Mouse (Mus musculus): ENCODE results near the gene Btbd7. TPM values are rescaled to one million over a fixed set of nuclear protein-coding genes. Genes with fewer than 3 reads are reported as not detected.
A peak's percentile ranks its signal among the peaks of the same experiment; 100 is the strongest.

Gene Btbd7
- polyA plus RNA-seq, 1 experiment from 2014 or later: 20.6 TPM

DNA sequence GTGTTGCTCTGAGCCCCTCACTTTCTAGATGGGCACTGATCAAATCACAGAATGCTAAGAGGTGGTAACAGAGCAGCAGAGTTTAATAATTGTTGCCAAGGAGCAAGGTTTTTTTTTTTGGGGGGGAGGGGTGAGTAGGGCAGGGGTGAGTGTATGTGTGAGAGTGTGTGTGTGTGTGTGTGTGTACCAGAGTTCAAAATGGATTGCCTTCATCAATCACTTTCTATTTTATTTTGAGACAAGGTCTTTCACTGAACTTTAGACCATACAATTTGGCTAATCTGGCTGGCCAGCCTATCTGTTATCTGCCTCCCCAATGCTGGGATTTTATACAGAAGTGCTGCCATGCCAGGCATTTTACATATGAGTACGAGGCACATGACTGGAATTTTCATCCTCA lies 63.4 kb downstream of the Btbd7 start:
- no peak for ATAC-seq (ENCODE audit: low FRiP score)
- WGBS: 68% methylated on average over 1 of the region's 1 CpGs

DNA sequence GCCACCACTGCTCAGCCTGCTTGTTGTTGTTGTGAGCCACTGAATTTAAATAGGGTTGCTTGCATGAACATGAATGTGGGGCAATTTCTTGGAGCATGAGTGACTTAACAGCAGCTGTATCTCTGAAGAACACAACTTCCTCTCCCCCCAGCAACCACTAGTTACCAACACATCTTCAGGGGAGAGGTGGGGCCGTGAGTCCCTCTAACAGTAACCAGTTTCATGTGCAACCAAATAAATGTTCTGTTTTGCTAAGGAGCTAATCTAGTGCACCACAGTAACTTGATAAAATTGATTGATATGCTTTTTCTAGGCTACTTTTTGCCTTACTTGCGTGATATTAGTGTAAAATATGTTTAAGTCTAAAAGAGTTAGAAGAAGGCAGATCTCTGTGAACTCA lies 78.7 kb downstream of the Btbd7 start:
- no peaks in the 10 kb centered on the region for H3K27me3 ChIP-seq (ENCODE audit: control insufficient read depth, insufficient read depth, low read length)
- no peak overlapping the region for H3K9ac ChIP-seq (ENCODE audit: low read depth, low read length)
- H3K4me3 ChIP-seq (ENCODE audit: low read depth, low read length): no peak overlapping the region
- H3K4me2 ChIP-seq (replicated peaks; ENCODE audit: low read depth, low read length): no peak overlapping the region
- 96% methylated on average over 2 of the region's 2 CpGs for WGBS
- DNase-seq (ENCODE audit: low spot score) (no peak), ATAC-seq (ENCODE audit: low FRiP score) (no peak)
- H3K27ac ChIP-seq (ENCODE audit: low read depth, low read length): no peak overlapping the region
- no peaks in the 10 kb centered on the region for H3K9me3 ChIP-seq (ENCODE audit: control insufficient read depth, low read length)
- no peaks in the 10 kb centered on the region for H3K36me3 ChIP-seq (ENCODE audit: control insufficient read depth, insufficient read depth, low read length)
- H3K4me1 ChIP-seq (replicated peaks; ENCODE audit: control insufficient read depth, insufficient read depth, low read length): no peaks in the 10 kb centered on the region

More for the DNA sequence above, 63.4 kb downstream of the Btbd7 start:
- H3K9me3 ChIP-seq (ENCODE audit: control insufficient read depth, low read length): no peaks in the 10 kb centered on the region
- no peak overlapping the region for H3K27ac ChIP-seq (ENCODE audit: low read depth, low read length)
- no peaks in the 10 kb centered on the region for H3K27me3 ChIP-seq (ENCODE audit: control insufficient read depth, insufficient read depth, low read length)
- no peak for DNase-seq (ENCODE audit: low spot score)
- H3K4me1 ChIP-seq (replicated peaks; ENCODE audit: control insufficient read depth, insufficient read depth, low read length): no peaks in the 10 kb centered on the region
- H3K9ac ChIP-seq (ENCODE audit: low read depth, low read length): no peak overlapping the region
- no peak overlapping the region for H3K4me3 ChIP-seq (ENCODE audit: low read depth, low read length)
- no peaks in the 10 kb centered on the region for H3K36me3 ChIP-seq (ENCODE audit: control insufficient read depth, insufficient read depth, low read length)
- no peak overlapping the region for H3K4me2 ChIP-seq (replicated peaks; ENCODE audit: low read depth, low read length)

DNA sequence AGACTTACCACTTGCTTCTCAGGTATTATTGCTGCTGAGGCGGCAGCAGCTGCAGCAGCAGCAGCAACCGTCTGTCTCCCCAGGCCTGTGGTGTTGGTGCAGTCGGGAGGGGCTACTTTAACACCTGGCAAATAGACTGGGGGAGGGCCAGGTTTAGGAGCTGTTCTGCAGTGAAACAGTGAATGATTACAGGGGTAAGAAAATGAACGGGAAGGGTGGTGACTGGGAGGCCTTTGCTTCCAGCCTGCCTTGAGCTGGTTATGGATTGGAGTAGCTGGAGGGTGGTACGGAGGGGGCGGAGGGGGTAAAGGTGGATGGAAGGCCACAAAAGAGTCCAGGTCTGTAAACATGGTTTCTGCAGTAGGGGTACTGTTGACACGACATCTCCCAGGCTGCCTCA lies 90.3 kb downstream of the Btbd7 start:
- WGBS: 87% methylated on average over 7 of the region's 7 CpGs
- H3K9me3 ChIP-seq (ENCODE audit: control insufficient read depth, low read length): no peaks in the 10 kb centered on the region
- H3K27ac ChIP-seq (ENCODE audit: low read depth, low read length): no peak overlapping the region
- H3K4me2 ChIP-seq (replicated peaks; ENCODE audit: low read depth, low read length): no peak overlapping the region
- peaks cover 5% of the 10 kb centered on the region; the same call in 1 of the 2 replicates for H3K36me3 ChIP-seq (ENCODE audit: control insufficient read depth, insufficient read depth, low read length)
- H3K27me3 ChIP-seq (ENCODE audit: control insufficient read depth, insufficient read depth, low read length): no peaks in the 10 kb centered on the region
- ATAC-seq (ENCODE audit: low FRiP score) (no peak), DNase-seq (ENCODE audit: low spot score) (no peak)
- no peak overlapping the region for H3K9ac ChIP-seq (ENCODE audit: low read depth, low read length)
- H3K4me3 ChIP-seq (ENCODE audit: low read depth, low read length): no peak overlapping the region
- no peaks in the 10 kb centered on the region for H3K4me1 ChIP-seq (replicated peaks; ENCODE audit: control insufficient read depth, insufficient read depth, low read length)

DNA sequence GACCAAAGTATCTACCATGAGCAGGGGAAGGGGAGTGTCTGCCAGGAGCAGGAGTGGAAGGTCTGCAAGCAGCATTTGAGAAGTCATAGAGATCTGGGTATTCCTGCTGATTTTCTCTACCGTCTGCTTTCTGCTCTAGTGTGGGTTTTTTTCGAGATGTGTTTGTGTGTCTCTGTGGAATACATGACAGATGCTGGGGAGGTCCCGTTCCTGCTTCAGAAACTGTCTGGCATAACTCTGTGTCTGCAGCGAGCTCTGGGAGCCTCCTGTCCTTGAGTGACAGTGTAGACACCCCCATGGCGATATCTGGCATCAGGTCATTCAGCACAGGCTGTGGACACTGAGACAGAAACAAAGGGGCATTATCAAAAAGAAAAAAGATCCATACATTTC lies 92.7 kb downstream of the Btbd7 start:
- peaks cover 5% of the 10 kb centered on the region; the same call in 1 of the 2 replicates for H3K36me3 ChIP-seq (ENCODE audit: control insufficient read depth, insufficient read depth, low read length)
- no peak for DNase-seq (ENCODE audit: low spot score)
- H3K4me3 ChIP-seq (ENCODE audit: low read depth, low read length): no peak overlapping the region
- WGBS: 89% methylated on average over 5 of the region's 5 CpGs
- H3K27ac ChIP-seq (ENCODE audit: low read depth, low read length): no peak overlapping the region
- no peak overlapping the region for H3K4me2 ChIP-seq (replicated peaks; ENCODE audit: low read depth, low read length)
- ATAC-seq (ENCODE audit: low FRiP score): no peak
- no peaks in the 10 kb centered on the region for H3K4me1 ChIP-seq (replicated peaks; ENCODE audit: control insufficient read depth, insufficient read depth, low read length)
- no peaks in the 10 kb centered on the region for H3K27me3 ChIP-seq (ENCODE audit: control insufficient read depth, insufficient read depth, low read length)
- no peak overlapping the region for H3K9ac ChIP-seq (ENCODE audit: low read depth, low read length)
- no peaks in the 10 kb centered on the region for H3K9me3 ChIP-seq (ENCODE audit: control insufficient read depth, low read length)

DNA sequence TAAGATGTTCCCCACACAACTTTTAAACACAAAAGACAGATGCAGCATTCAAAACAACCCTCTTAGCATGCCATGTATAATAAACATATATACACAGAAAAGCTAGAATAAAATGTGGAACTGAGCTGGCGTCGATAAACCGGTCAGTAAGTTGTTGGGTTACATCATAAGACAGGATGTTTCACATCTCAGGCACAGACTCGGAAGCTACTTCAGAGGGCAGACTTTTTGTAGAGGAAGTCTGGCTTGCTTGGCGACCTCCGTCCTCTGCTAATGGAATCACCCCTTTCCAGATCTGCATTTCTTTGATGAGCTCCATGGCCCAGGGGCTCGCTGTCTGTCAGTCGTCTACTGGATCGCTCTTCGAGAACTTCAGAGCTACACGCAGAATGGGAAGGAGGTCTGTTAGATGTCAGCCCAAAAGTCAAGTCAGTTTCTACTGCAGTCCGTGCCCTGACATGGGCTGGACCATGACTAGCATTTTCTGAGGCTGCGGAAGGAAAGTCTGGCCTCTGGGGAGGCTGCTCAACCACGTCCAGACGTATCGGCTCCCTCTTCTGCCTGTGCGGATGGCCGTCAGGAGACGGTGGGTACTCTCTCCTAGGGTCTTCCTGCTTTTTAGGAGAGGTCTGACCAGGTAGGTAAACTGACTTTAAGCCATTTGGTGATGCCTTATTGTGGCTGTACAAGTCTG lies 93.2 kb downstream of the Btbd7 start:
- H3K9ac ChIP-seq (ENCODE audit: low read depth, low read length): no peak overlapping the region
- no peaks in the 10 kb centered on the region for H3K9me3 ChIP-seq (ENCODE audit: control insufficient read depth, low read length)
- H3K27ac ChIP-seq (ENCODE audit: low read depth, low read length): no peak overlapping the region
- 90% methylated on average over 19 of the region's 19 CpGs for WGBS
- H3K4me3 ChIP-seq (ENCODE audit: low read depth, low read length): no peak overlapping the region
- H3K27me3 ChIP-seq (ENCODE audit: control insufficient read depth, insufficient read depth, low read length): no peaks in the 10 kb centered on the region
- ATAC-seq (ENCODE audit: low FRiP score) (no peak), DNase-seq (ENCODE audit: low spot score) (no peak)
- H3K4me2 ChIP-seq (replicated peaks; ENCODE audit: low read depth, low read length): no peak overlapping the region
- H3K4me1 ChIP-seq (replicated peaks; ENCODE audit: control insufficient read depth, insufficient read depth, low read length): no peaks in the 10 kb centered on the region
- H3K36me3 ChIP-seq (ENCODE audit: control insufficient read depth, insufficient read depth, low read length): peaks cover 5% of the 10 kb centered on the region; the same call in 1 of the 2 replicates

DNA sequence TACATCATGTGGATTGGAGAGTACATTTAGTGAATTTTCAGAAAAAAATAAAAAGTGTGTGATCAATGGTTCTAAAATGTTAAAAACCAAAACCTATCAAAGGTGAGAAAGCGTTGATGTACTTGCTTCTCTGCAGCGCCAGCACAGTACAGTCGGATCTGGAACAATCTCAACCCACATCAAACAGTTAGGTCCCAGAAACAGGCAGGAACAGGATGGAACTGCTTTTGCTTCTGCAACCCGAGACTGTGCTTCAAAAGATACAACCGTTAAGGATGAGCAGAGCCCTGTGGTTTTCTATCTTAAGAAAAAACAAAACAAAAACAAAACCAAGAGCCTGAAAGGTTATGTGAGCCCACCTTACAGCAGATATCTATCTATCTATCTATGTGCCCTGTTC lies 95.4 kb downstream of the Btbd7 start:
- ATAC-seq (ENCODE audit: low FRiP score) (no peak), DNase-seq (ENCODE audit: low spot score) (no peak)

DNA sequence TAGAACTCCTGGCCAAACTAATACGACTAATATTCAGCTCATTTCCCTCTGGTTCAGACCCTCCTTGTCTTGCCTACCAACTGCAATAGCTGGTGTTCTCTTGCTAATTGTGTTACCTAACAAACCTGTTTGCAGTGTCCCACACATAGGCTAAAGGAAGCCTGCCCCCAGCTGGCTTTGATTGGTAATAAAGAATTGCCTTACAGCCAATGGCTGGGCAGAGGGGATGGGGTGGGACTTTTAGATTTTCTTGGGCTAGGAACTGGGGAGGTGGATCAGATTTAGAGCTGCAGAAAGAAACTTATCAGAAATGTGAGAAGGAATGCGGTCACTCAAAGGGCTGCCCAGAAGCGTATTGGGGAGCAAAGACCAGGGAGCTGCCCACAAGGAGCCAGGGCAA lies 98.8 kb downstream of the Btbd7 start:
- 60% methylated on average over 3 of the region's 3 CpGs for WGBS
- Histone ChIP-seq H3K9ac (ENCODE audit: low read depth, low read length) (no peak overlapping the region), H3K9me3 (ENCODE audit: control insufficient read depth, low read length) (no peaks in the 10 kb centered on the region), H3K36me3 (ENCODE audit: control insufficient read depth, insufficient read depth, low read length) (peaks cover 2% of the 10 kb centered on the region; the same call in 1 of the 2 replicates), H3K4me1 (replicated peaks; ENCODE audit: control insufficient read depth, insufficient read depth, low read length) (no peaks in the 10 kb centered on the region), H3K4me2 (replicated peaks; ENCODE audit: low read depth, low read length) (no peak overlapping the region), H3K27me3 (ENCODE audit: control insufficient read depth, insufficient read depth, low read length) (no peaks in the 10 kb centered on the region), H3K27ac (ENCODE audit: low read depth, low read length) (no peak overlapping the region), H3K4me3 (ENCODE audit: low read depth, low read length) (no peak overlapping the region)
- DNase-seq (ENCODE audit: low spot score) (peak; percentile 19), ATAC-seq (ENCODE audit: low FRiP score) (no peak)

More for the DNA sequence above, 95.4 kb downstream of the Btbd7 start:
- Histone ChIP-seq H3K4me2 (replicated peaks; ENCODE audit: low read depth, low read length) (no peak overlapping the region), H3K27me3 (ENCODE audit: control insufficient read depth, insufficient read depth, low read length) (no peaks in the 10 kb centered on the region), H3K9me3 (ENCODE audit: control insufficient read depth, low read length) (no peaks in the 10 kb centered on the region), H3K9ac (ENCODE audit: low read depth, low read length) (no peak overlapping the region), H3K36me3 (ENCODE audit: control insufficient read depth, insufficient read depth, low read length) (peaks cover 5% of the 10 kb centered on the region; the same call in 1 of the 2 replicates), H3K27ac (ENCODE audit: low read depth, low read length) (no peak overlapping the region), H3K4me1 (replicated peaks; ENCODE audit: control insufficient read depth, insufficient read depth, low read length) (no peaks in the 10 kb centered on the region), H3K4me3 (ENCODE audit: low read depth, low read length) (no peak overlapping the region)
- WGBS: 95% methylated on average over 5 of the region's 5 CpGs

DNA sequence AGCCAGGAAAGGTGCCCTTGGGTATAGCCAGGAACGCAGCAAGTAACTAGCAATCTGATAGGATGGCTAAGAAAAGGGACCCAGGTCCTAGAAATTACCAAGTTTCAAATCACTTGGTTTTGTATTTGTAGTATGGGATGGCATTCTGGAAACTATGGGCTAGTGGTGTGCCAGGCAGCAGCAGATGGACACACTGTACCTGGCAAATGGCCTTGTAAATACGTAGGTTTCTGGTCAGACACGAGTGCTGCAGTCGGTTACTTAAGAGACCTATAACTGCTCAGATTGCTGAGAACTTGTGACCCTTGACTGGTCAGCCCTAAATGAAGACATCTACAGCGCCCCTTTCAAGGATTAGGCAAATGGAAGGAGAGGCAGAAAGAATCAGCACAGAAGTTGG lies 100.1 kb downstream of the Btbd7 start:
- ATAC-seq (ENCODE audit: low FRiP score) (no peak), DNase-seq (ENCODE audit: low spot score) (no peak)
- Histone ChIP-seq H3K4me2 (replicated peaks; ENCODE audit: low read depth, low read length) (no peak overlapping the region), H3K27ac (ENCODE audit: low read depth, low read length) (no peak overlapping the region), H3K9ac (ENCODE audit: low read depth, low read length) (no peak overlapping the region), H3K36me3 (ENCODE audit: control insufficient read depth, insufficient read depth, low read length) (peaks cover 2% of the 10 kb centered on the region; the same call in 1 of the 2 replicates), H3K4me1 (replicated peaks; ENCODE audit: control insufficient read depth, insufficient read depth, low read length) (no peaks in the 10 kb centered on the region), H3K27me3 (ENCODE audit: control insufficient read depth, insufficient read depth, low read length) (no peaks in the 10 kb centered on the region), H3K9me3 (ENCODE audit: control insufficient read depth, low read length) (no peaks in the 10 kb centered on the region), H3K4me3 (ENCODE audit: low read depth, low read length) (no peak overlapping the region)
- WGBS: 85% methylated on average over 5 of the region's 5 CpGs

DNA sequence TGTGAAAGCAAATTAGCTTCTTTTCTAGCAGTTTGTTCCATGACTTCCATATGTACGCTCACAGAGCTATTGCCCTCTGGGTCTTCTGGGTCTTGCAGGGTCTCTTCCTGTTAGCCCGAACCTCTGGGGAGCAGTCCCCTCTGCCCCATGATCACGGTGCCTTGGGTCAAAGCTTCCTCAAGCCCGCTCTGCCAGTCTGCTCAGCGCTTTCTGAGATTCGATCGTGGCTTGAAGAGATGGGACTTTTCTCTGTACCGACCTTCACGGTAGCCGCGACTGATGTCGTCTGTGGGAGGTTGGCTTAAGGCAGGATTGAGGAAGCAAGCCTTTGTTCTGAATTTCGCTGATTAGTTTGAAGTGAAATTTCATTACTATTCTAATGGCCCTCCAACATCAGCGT lies 102.2 kb downstream of the Btbd7 start:
- H3K9me3 ChIP-seq (ENCODE audit: control insufficient read depth, low read length): no peaks in the 10 kb centered on the region
- 95% methylated on average over 14 of the region's 14 CpGs for WGBS
- H3K27me3 ChIP-seq (ENCODE audit: control insufficient read depth, insufficient read depth, low read length): no peaks in the 10 kb centered on the region
- no peak overlapping the region for H3K9ac ChIP-seq (ENCODE audit: low read depth, low read length)
- H3K4me1 ChIP-seq (replicated peaks; ENCODE audit: control insufficient read depth, insufficient read depth, low read length): no peaks in the 10 kb centered on the region
- no peak overlapping the region for H3K4me2 ChIP-seq (replicated peaks; ENCODE audit: low read depth, low read length)
- peaks cover 9% of the 10 kb centered on the region for H3K36me3 ChIP-seq (ENCODE audit: control insufficient read depth, insufficient read depth, low read length)
- ATAC-seq (ENCODE audit: low FRiP score) (no peak), DNase-seq (ENCODE audit: low spot score) (no peak)
- no peak overlapping the region for H3K27ac ChIP-seq (ENCODE audit: low read depth, low read length)
- no peak overlapping the region for H3K4me3 ChIP-seq (ENCODE audit: low read depth, low read length)

Data from hindbrain, embryonic 11.5 days (tissue).